12 mouse cellular contexts compared by ENCODE assay signal in the genomic region with DNA sequence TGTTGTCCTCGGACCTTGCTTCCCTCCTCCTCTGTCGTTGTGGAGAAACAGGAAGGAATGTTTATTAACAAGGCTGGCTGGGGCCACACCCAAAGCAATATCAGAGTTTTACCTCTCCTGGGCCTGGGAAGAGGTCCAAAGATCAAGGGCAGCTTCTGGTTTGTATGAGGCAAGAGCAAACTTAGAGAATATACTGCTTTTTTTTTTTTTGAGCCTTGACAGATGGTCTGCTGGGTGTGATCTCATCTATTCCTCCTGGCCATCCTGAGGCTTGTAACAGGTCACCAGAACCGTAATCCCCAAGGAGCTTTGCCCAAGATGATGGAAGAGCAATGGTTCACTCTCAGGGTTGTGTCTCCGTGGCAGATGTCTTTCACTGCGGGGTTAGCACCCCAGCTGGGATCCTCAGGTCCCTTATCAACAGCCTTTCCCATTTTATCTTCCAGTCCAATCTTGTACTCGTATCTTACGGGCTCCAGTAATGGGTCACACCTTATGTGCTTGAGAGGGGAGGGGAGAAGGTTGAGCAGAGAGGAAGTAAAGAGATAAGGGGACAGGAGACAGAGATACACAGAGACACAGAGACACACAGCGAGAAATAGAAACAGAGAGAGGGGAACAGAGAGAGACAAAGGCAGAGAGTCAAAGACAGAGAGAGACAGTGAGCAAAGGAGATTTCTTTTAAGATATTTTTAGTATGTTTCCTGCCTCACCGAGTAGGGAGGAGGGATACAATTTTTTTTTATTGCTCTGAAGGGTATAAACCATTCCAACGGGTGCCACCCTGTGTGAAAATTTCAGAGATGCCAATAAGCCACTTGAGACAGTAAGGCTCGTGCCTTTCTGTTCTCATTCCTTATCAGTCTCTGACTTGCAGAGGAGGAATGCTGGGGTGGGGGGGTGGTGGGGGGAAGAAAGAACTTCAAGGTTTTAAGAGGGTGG.
A peak's percentile ranks its signal among the peaks of the same experiment; 100 is the strongest.
DNase-seq lines count a peak whose midpoint lies in the region; ATAC-seq and TF ChIP-seq lines count a peak whose summit lies in the region.
"Had no signal": no experiment of that assay in that cellular context is flagged by ENCODE, and none has a peak within 500 bp of the region (broad histone marks: within the 10 kb centered on the region; RNA-seq: fewer than 3 reads in every experiment).

No protein-coding gene starts in this region.

- H3K27ac ChIP-seq in hindbrain, postnatal 0 days, result no peak overlapping the region
- no peak overlapping the region for H3K27ac ChIP-seq in hindbrain, embryonic 13.5 days
- peak overlapping the region; percentile 70 for H3K27ac ChIP-seq in intestine, embryonic 16.5 days (ENCODE audit: low read length)

- H3K36me3 ChIP-seq in hindbrain, postnatal 0 days (ENCODE audit: insufficient read depth, low read length), result no peaks in the 10 kb centered on the region
- H3K36me3 ChIP-seq in hindbrain, embryonic 13.5 days, result no peaks in the 10 kb centered on the region
- no peaks in the 10 kb centered on the region for H3K36me3 ChIP-seq in intestine, embryonic 16.5 days (ENCODE audit: control insufficient read depth, insufficient read depth, low read length)

- no peak overlapping the region for H3K9ac ChIP-seq in hindbrain, postnatal 0 days (replicated peaks; ENCODE audit: low read length)
- H3K9ac ChIP-seq in hindbrain, embryonic 13.5 days, result no peak overlapping the region
- H3K9ac ChIP-seq in intestine, embryonic 16.5 days (ENCODE audit: low read depth, low read length), result no peak overlapping the region

- peak; percentile 29; the same call in 1 of the 2 replicates for ATAC-seq in hindbrain, postnatal 0 days
- no peak for ATAC-seq in hindbrain, embryonic 13.5 days (ENCODE audit: low FRiP score)
- ATAC-seq in intestine, embryonic 16.5 days, result peak; percentile 95
- ATAC-seq in erythroblast, adult 5-6 weeks (replicated peaks; ENCODE audit: low FRiP score, poor library complexity, severe bottlenecking), result no peak
- ATAC-seq: Patski had no signal

- H3K4me3 ChIP-seq in hindbrain, postnatal 0 days (ENCODE audit: low read length), result no peak overlapping the region
- no peak overlapping the region for H3K4me3 ChIP-seq in hindbrain, embryonic 13.5 days
- H3K4me3 ChIP-seq in intestine, embryonic 16.5 days (ENCODE audit: low read length), result no peak overlapping the region
- H3K4me3 ChIP-seq: erythroblast, embryonic 14.5 days had no signal

- no peak overlapping the region for H3K4me2 ChIP-seq in hindbrain, postnatal 0 days (ENCODE audit: low read depth, low read length)
- no peak overlapping the region for H3K4me2 ChIP-seq in hindbrain, embryonic 13.5 days
- H3K4me2 ChIP-seq in intestine, embryonic 16.5 days (ENCODE audit: low read depth, low read length), result peak overlapping the region; percentile 34; the same call in 1 of the 2 replicates

- H3K27me3 ChIP-seq in hindbrain, postnatal 0 days (ENCODE audit: insufficient read depth, low read length), result no peaks in the 10 kb centered on the region
- H3K27me3 ChIP-seq in hindbrain, embryonic 13.5 days, result no peaks in the 10 kb centered on the region
- no peaks in the 10 kb centered on the region for H3K27me3 ChIP-seq in intestine, embryonic 16.5 days (replicated peaks; ENCODE audit: control insufficient read depth, insufficient read depth, low read length)
- H3K27me3 ChIP-seq: Patski had no signal

- 61% methylated on average over 11 of the region's 11 CpGs for WGBS in hindbrain, postnatal 0 days
- WGBS in hindbrain, embryonic 13.5 days, result 72% methylated on average over 11 of the region's 11 CpGs
- WGBS in intestine, embryonic 16.5 days, result 29% methylated on average over 11 of the region's 11 CpGs

- H3K4me1 ChIP-seq in hindbrain, postnatal 0 days (ENCODE audit: insufficient read depth, low read length), result no peaks in the 10 kb centered on the region
- no peaks in the 10 kb centered on the region for H3K4me1 ChIP-seq in hindbrain, embryonic 13.5 days (replicated peaks)
- H3K4me1 ChIP-seq in intestine, embryonic 16.5 days (ENCODE audit: control insufficient read depth, insufficient read depth, low read length), result 0 out of 2 replicates have a peak, but pooled peaks cover 3% of the 10 kb centered on the region

- no peaks in the 10 kb centered on the region for H3K9me3 ChIP-seq in hindbrain, postnatal 0 days (ENCODE audit: low read length)
- H3K9me3 ChIP-seq in hindbrain, embryonic 13.5 days, result no peaks in the 10 kb centered on the region
- H3K9me3 ChIP-seq in intestine, embryonic 16.5 days (ENCODE audit: control insufficient read depth, low read length), result no peaks in the 10 kb centered on the region

- TF ChIP-seq CTCF in hindbrain, postnatal 0 days (IDR thresholded peaks at IDR 0.05; ENCODE audit: low read depth), result no peak

- no peak for DNase-seq in hindbrain, postnatal 0 days (ENCODE audit: low spot score)
- peak; percentile 54 for DNase-seq in cerebellum, adult 11-12 months
- DNase-seq in lung, postnatal 4 days, result peak; percentile 47 to 59
- DNase-seq in gastrocnemius, postnatal 10 days, result no peak
- DNase-seq in adrenal gland, postnatal 4 days (ENCODE audit: low spot score in 2 of 2), result no peak
- DNase-seq: right cerebral cortex, postnatal 14 days; thymus, postnatal 36 days had no signal

Comparison
In these comparisons a context has a peak if more than half of its experiments do, and no peak if none do; other contexts are left out.
1. ATAC-seq: peak in hindbrain, postnatal 0 days (single experiment) and intestine, embryonic 16.5 days (single experiment); none in hindbrain, embryonic 13.5 days (single experiment) and erythroblast, adult 5-6 weeks (single experiment).
2. DNase-seq: peak in cerebellum, adult 11-12 months (single experiment) and lung, postnatal 4 days (2 of 2); none in hindbrain, postnatal 0 days (single experiment), gastrocnemius, postnatal 10 days (single experiment) and adrenal gland, postnatal 4 days (0 of 2).